Mouse (Mus musculus): ENCODE data around the gene Foxa2. TPM values are rescaled to one million over a fixed set of nuclear protein-coding genes. Genes with fewer than 3 reads are reported as not detected.

Foxa2 gene
- not detected in 2 replicates for total RNA-seq (2014; rRNA removed; ENCODE audit: low replicate concordance)
- not detected in 2 replicates for polyA plus RNA-seq (2015; fragmentation: Nextera tagmentation; extraction: Ambion mirVana)

- Histone ChIP-seq H3K9ac (replicated peaks; ENCODE audit: low read depth, low read length) (no peak within 1 kb of the TSS), H3K4me1 (ENCODE audit: control insufficient read depth, insufficient read depth) (no peaks in the 10 kb centered on the region; the same call in 1 of the 2 replicates), H3K4me3 (ENCODE audit: low read depth, low read length) (peak within 1 kb of the TSS; percentile 46), H3K36me3 (replicated peaks; ENCODE audit: control insufficient read depth, insufficient read depth, low read length) (no peaks in the 10 kb centered on the region), H3K4me2 (ENCODE audit: low read depth, low read length) (peak within 1 kb of the TSS; percentile 64), H3K27ac (ENCODE audit: low read depth) (no peak within 1 kb of the TSS), H3K27me3 (ENCODE audit: control insufficient read depth, insufficient read depth, low read length) (peaks cover 98% of the 10 kb centered on the region), H3K9me3 (replicated peaks; ENCODE audit: control insufficient read depth, low read length) (no peaks in the 10 kb centered on the region)
- ATAC-seq (ENCODE audit: insufficient read depth, low read depth), result no peak
- TF ChIP-seq CTCF (IDR thresholded peaks at IDR 0.05; ENCODE audit: low read depth) (no peak), EP300 (IDR thresholded peaks at IDR 0.05; ENCODE audit: low read depth) (no peak)
- WGBS, result 2% methylated on average over 19 of the region's 19 CpGs
- DNase-seq (ENCODE audit: low spot score), result no peak
Measured at GRCm38 (mm10) chr2:148046799-148047165, at the start of gene Foxa2. Gene Foxa2, minus strand, starts transcription at chr2:148046969.

GRCm38 (mm10) chr2:148092089-148092488, 45.3 kb upstream of the Foxa2 start:
- Histone ChIP-seq H3K36me3 (replicated peaks; ENCODE audit: control insufficient read depth, insufficient read depth, low read length) (no peaks in the 10 kb centered on the region), H3K9me3 (replicated peaks; ENCODE audit: control insufficient read depth, low read length) (no peaks in the 10 kb centered on the region), H3K9ac (replicated peaks; ENCODE audit: low read depth, low read length) (no peak overlapping the region), H3K4me2 (ENCODE audit: low read depth, low read length) (no peak overlapping the region), H3K4me1 (ENCODE audit: control insufficient read depth, insufficient read depth) (no peaks in the 10 kb centered on the region), H3K27ac (ENCODE audit: low read depth) (no peak overlapping the region), H3K4me3 (ENCODE audit: low read depth, low read length) (no peak overlapping the region), H3K27me3 (ENCODE audit: control insufficient read depth, insufficient read depth, low read length) (0 out of 2 replicates have a peak, but pooled peaks cover 4% of the 10 kb centered on the region)
- 81% methylated on average over 2 of the region's 2 CpGs for WGBS
- no peak for TF ChIP-seq EP300 (IDR thresholded peaks at IDR 0.05; ENCODE audit: low read depth)
- TF ChIP-seq CTCF (IDR thresholded peaks at IDR 0.05; ENCODE audit: low read depth), result no peak
- ATAC-seq (ENCODE audit: insufficient read depth, low read depth) (no peak), DNase-seq (ENCODE audit: low spot score) (no peak)

- WGBS, result 31% methylated on average over 6 of the region's 6 CpGs
- no peak overlapping the region for H3K27ac ChIP-seq (ENCODE audit: low read depth)
- H3K9ac ChIP-seq (replicated peaks; ENCODE audit: low read depth, low read length), result no peak overlapping the region
- no peak overlapping the region for H3K4me3 ChIP-seq (ENCODE audit: low read depth, low read length)
- H3K4me1 ChIP-seq (ENCODE audit: control insufficient read depth, insufficient read depth), result no peaks in the 10 kb centered on the region
- no peak overlapping the region for H3K4me2 ChIP-seq (ENCODE audit: low read depth, low read length)
- H3K9me3 ChIP-seq (replicated peaks; ENCODE audit: control insufficient read depth, low read length), result no peaks in the 10 kb centered on the region
- ATAC-seq (ENCODE audit: insufficient read depth, low read depth) (no peak), DNase-seq (ENCODE audit: low spot score) (no peak)
- H3K27me3 ChIP-seq (ENCODE audit: control insufficient read depth, insufficient read depth, low read length), result 0 out of 2 replicates have a peak, but pooled peaks cover 4% of the 10 kb centered on the region
- no peaks in the 10 kb centered on the region for H3K36me3 ChIP-seq (replicated peaks; ENCODE audit: control insufficient read depth, insufficient read depth, low read length)
- TF ChIP-seq EP300 (IDR thresholded peaks at IDR 0.05; ENCODE audit: low read depth) (no peak), CTCF (IDR thresholded peaks at IDR 0.05; ENCODE audit: low read depth) (no peak)
Measured at GRCm38 (mm10) chr2:148091657-148092056, 44.9 kb upstream of the Foxa2 start.

- no peaks in the 10 kb centered on the region for H3K9me3 ChIP-seq (replicated peaks; ENCODE audit: control insufficient read depth, low read length)
- H3K27ac ChIP-seq (ENCODE audit: low read depth), result no peak overlapping the region
- no peaks in the 10 kb centered on the region for H3K4me1 ChIP-seq (ENCODE audit: control insufficient read depth, insufficient read depth)
- no peak for TF ChIP-seq CTCF (IDR thresholded peaks at IDR 0.05; ENCODE audit: low read depth)
- no peak for TF ChIP-seq EP300 (IDR thresholded peaks at IDR 0.05; ENCODE audit: low read depth)
- H3K4me3 ChIP-seq (ENCODE audit: low read depth, low read length), result no peak overlapping the region
- ATAC-seq (ENCODE audit: insufficient read depth, low read depth) (no peak), DNase-seq (ENCODE audit: low spot score) (no peak)
- H3K36me3 ChIP-seq (replicated peaks; ENCODE audit: control insufficient read depth, insufficient read depth, low read length), result no peaks in the 10 kb centered on the region
- WGBS, result 71% methylated on average over 2 of the region's 2 CpGs
- no peak overlapping the region for H3K4me2 ChIP-seq (ENCODE audit: low read depth, low read length)
- no peak overlapping the region for H3K9ac ChIP-seq (replicated peaks; ENCODE audit: low read depth, low read length)
- H3K27me3 ChIP-seq (ENCODE audit: control insufficient read depth, insufficient read depth, low read length), result 0 out of 2 replicates have a peak, but pooled peaks cover 4% of the 10 kb centered on the region
Measured at GRCm38 (mm10) chr2:148090071-148090470, 43.3 kb upstream of the Foxa2 start.

- Histone ChIP-seq H3K36me3 (replicated peaks; ENCODE audit: control insufficient read depth, insufficient read depth, low read length) (no peaks in the 10 kb centered on the region), H3K27me3 (ENCODE audit: control insufficient read depth, insufficient read depth, low read length) (no peaks in the 10 kb centered on the region), H3K4me1 (ENCODE audit: control insufficient read depth, insufficient read depth) (no peaks in the 10 kb centered on the region), H3K9me3 (replicated peaks; ENCODE audit: control insufficient read depth, low read length) (no peaks in the 10 kb centered on the region), H3K27ac (ENCODE audit: low read depth) (no peak overlapping the region), H3K4me2 (ENCODE audit: low read depth, low read length) (no peak overlapping the region), H3K4me3 (ENCODE audit: low read depth, low read length) (no peak overlapping the region), H3K9ac (replicated peaks; ENCODE audit: low read depth, low read length) (no peak overlapping the region)
- DNase-seq (ENCODE audit: low spot score), result no peak
- no peak for TF ChIP-seq EP300 (IDR thresholded peaks at IDR 0.05; ENCODE audit: low read depth)
- no peak for TF ChIP-seq CTCF (IDR thresholded peaks at IDR 0.05; ENCODE audit: low read depth)
- 61% methylated on average over 5 of the region's 5 CpGs for WGBS
- ATAC-seq (ENCODE audit: insufficient read depth, low read depth), result no peak
Measured at GRCm38 (mm10) chr2:148085529-148085928, 38.8 kb upstream of the Foxa2 start.

- Histone ChIP-seq H3K36me3 (replicated peaks; ENCODE audit: control insufficient read depth, insufficient read depth, low read length) (no peaks in the 10 kb centered on the region), H3K9ac (replicated peaks; ENCODE audit: low read depth, low read length) (no peak overlapping the region), H3K9me3 (replicated peaks; ENCODE audit: control insufficient read depth, low read length) (no peaks in the 10 kb centered on the region), H3K27ac (ENCODE audit: low read depth) (no peak overlapping the region), H3K4me2 (ENCODE audit: low read depth, low read length) (no peak overlapping the region), H3K4me1 (ENCODE audit: control insufficient read depth, insufficient read depth) (no peaks in the 10 kb centered on the region), H3K4me3 (ENCODE audit: low read depth, low read length) (no peak overlapping the region), H3K27me3 (ENCODE audit: control insufficient read depth, insufficient read depth, low read length) (no peaks in the 10 kb centered on the region)
- no peak for DNase-seq (ENCODE audit: low spot score)
- WGBS, result 38% methylated on average over 4 of the region's 4 CpGs
- ATAC-seq (ENCODE audit: insufficient read depth, low read depth), result no peak
- TF ChIP-seq CTCF (IDR thresholded peaks at IDR 0.05; ENCODE audit: low read depth), result no peak
- no peak for TF ChIP-seq EP300 (IDR thresholded peaks at IDR 0.05; ENCODE audit: low read depth)
Measured at GRCm38 (mm10) chr2:148085126-148085525, 38.4 kb upstream of the Foxa2 start.
